Mouse (Mus musculus): ENCODE measurements around the gene Ttll10. TPM values are rescaled to one million over a fixed set of nuclear protein-coding genes. Genes with fewer than 3 reads are reported as not detected.

The Ttll10 gene
- total and polyA plus RNA-seq, 3 experiments: 0.11 TPM; not detected in 2

DNA sequence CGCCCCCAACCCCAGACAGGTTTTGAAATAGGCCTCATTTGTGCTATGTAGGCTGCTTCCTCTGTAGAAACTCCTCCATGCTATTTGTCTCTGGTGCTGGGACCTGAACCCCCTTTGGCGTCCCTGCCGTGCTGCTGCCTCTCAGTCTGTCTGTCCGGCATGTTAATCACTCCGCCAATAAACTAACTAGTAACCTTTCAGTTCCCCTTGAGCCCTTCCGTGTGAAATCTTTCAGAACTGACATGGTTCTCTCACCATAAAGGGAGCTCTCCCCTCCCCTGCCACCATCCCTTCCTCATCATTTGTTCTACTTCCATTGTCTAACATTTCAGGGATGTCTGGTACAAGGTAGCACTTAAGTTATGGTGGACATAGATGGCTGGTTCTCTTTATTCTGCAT is 40.2 kb upstream of the Ttll10 start:
- Histone ChIP-seq H3K9me3 (replicated peaks; ENCODE audit: insufficient read depth, low read length) (no peaks in the 10 kb centered on the region), H3K4me1 (ENCODE audit: control insufficient read depth in 1 of 2, insufficient read depth in 2 of 2, low read length in 2 of 2) (peaks cover 0 to 5% of the 10 kb centered on the region in 2 experiments; a peak in 3 of 4 replicates), H3K27ac (ENCODE audit: control insufficient read depth, low read depth, low read length) (no peak overlapping the region), H3K36me3 (ENCODE audit: control insufficient read depth in 1 of 2, insufficient read depth in 2 of 2, low read length in 2 of 2) (peaks cover 0 to 12% of the 10 kb centered on the region in 2 experiments; a peak in 2 of 4 replicates), H3K27me3 (ENCODE audit: control insufficient read depth in 1 of 2, insufficient read depth in 2 of 2, low read length in 2 of 2) (peaks cover 1 to 2% of the 10 kb centered on the region in 2 experiments; a peak in 2 of 4 replicates), H3K79me2 (ENCODE audit: control insufficient read depth, insufficient read depth, low read length, poor library complexity) (no peaks in the 10 kb centered on the region), H3K9ac (ENCODE audit: control insufficient read depth, low read depth, low read length, poor library complexity, severe bottlenecking) (no peak overlapping the region), H3K4me3 (ENCODE audit: control insufficient read depth in 1 of 2, insufficient read depth in 1 of 2, low read depth in 2 of 2, low read length in 2 of 2) (no peak overlapping the region)
- no peak for DNase-seq (ENCODE audit: low read depth, low spot score)
- TF ChIP-seq NRF1 (IDR thresholded peaks at IDR 0.05; ENCODE audit: insufficient read depth, low read depth, low read length, poor library complexity, severe bottlenecking) (no peak), MEF2A (IDR thresholded peaks at IDR 0.05; ENCODE audit: extremely low read depth, insufficient replicate concordance, low read depth, low read length, poor library complexity, severe bottlenecking) (no peak), CTCF (IDR thresholded peaks at IDR 0.05 in 2 of 3, conservative IDR thresholded peaks at IDR 0.05 in 1 of 3; ENCODE audit: control insufficient read depth in 1 of 3, insufficient read depth in 1 of 3, low read depth in 2 of 3, low read length in 3 of 3, poor library complexity in 1 of 3, severe bottlenecking in 1 of 3) (no peak), JUND (IDR thresholded peaks at IDR 0.05; ENCODE audit: low read depth, low read length) (no peak), MYB (IDR thresholded peaks at IDR 0.05; ENCODE audit: low read depth, low read length) (no peak), POLR2AphosphoS2 (IDR thresholded peaks at IDR 0.05; ENCODE audit: low read length) (no peak), ZC3H11A (IDR thresholded peaks at IDR 0.05; ENCODE audit: low read depth, low read length) (no peak), ZKSCAN1 (IDR thresholded peaks at IDR 0.05; ENCODE audit: low read depth, low read length) (no peak), POLR2AphosphoS5 (IDR thresholded peaks at IDR 0.05; ENCODE audit: borderline replicate concordance, low read depth, low read length) (no peak), SIN3A (IDR thresholded peaks at IDR 0.05; ENCODE audit: low read length) (no peak), ZMIZ1 (IDR thresholded peaks at IDR 0.05; ENCODE audit: low read depth, low read length) (no peak), SMC3 (IDR thresholded peaks at IDR 0.05; ENCODE audit: low read depth, low read length) (no peak), TBP (IDR thresholded peaks at IDR 0.05; ENCODE audit: low read depth, low read length) (no peak), MXI1 (IDR thresholded peaks at IDR 0.05; ENCODE audit: low read depth, low read length) (no peak)

DNA sequence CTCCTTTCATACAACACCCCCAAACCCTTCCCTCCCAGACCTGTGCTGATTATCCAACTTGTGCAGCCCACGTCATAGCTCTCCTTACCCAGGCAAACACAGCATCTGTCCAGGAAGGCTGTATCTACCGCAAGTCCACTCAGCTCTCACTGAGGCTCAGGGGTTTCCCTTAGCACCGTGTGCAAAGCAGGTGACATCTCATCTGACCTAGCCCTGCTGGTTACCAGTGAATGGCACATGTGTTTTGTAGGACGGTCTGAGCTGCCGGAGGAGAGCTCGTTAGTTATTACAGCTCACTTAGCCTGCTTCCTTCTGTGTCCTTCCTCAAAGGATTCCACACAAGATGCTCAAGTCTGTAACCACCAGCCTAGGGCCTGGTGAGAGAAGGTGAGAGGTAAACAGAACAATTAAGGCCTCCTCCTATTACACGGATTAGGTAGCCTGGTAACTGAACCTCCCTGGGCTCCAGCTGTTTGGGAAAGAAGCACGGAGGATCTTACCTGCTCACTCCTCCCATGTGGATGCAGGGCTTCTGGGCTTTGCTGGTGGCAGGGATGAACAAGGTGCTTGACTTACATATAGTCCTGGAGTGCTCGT is 38.7 kb upstream of the Ttll10 start:
- Histone ChIP-seq H3K9ac (ENCODE audit: control insufficient read depth, low read depth, low read length, poor library complexity, severe bottlenecking) (no peak overlapping the region), H3K4me1 (ENCODE audit: control insufficient read depth in 1 of 2, insufficient read depth in 2 of 2, low read length in 2 of 2) (no peaks in the 10 kb centered on the region; a peak in 2 of 4 replicates), H3K9me3 (replicated peaks; ENCODE audit: insufficient read depth, low read length) (no peaks in the 10 kb centered on the region), H3K4me3 (ENCODE audit: control insufficient read depth in 1 of 2, insufficient read depth in 1 of 2, low read depth in 2 of 2, low read length in 2 of 2) (no peak overlapping the region), H3K36me3 (ENCODE audit: control insufficient read depth in 1 of 2, insufficient read depth in 2 of 2, low read length in 2 of 2) (peaks cover 0 to 4% of the 10 kb centered on the region in 2 experiments; a peak in 1 of 4 replicates), H3K27me3 (ENCODE audit: control insufficient read depth in 1 of 2, insufficient read depth in 2 of 2, low read length in 2 of 2) (peaks cover 1 to 2% of the 10 kb centered on the region in 2 experiments; a peak in 2 of 4 replicates), H3K79me2 (ENCODE audit: control insufficient read depth, insufficient read depth, low read length, poor library complexity) (no peaks in the 10 kb centered on the region), H3K27ac (ENCODE audit: control insufficient read depth, low read depth, low read length) (no peak overlapping the region)
- TF ChIP-seq USF2 (IDR thresholded peaks at IDR 0.05; ENCODE audit: borderline replicate concordance in 1 of 2, insufficient read depth in 1 of 2, low read depth in 1 of 2, low read length in 2 of 2): no peak
- TF ChIP-seq TAL1 (IDR thresholded peaks at IDR 0.05; ENCODE audit: low read length): no peak
- TF ChIP-seq E2F4 (IDR thresholded peaks at IDR 0.05; ENCODE audit: borderline replicate concordance, low read depth, low read length): no peak
- TF ChIP-seq SMC3 (IDR thresholded peaks at IDR 0.05; ENCODE audit: low read depth, low read length): no peak
- TF ChIP-seq BHLHE40 (IDR thresholded peaks at IDR 0.05; ENCODE audit: borderline replicate concordance, low read depth, low read length): no peak
- no peak for TF ChIP-seq ZC3H11A (IDR thresholded peaks at IDR 0.05; ENCODE audit: low read depth, low read length)
- no peak for TF ChIP-seq ELF1 (IDR thresholded peaks at IDR 0.05; ENCODE audit: low read depth, low read length)
- TF ChIP-seq ETS1 (IDR thresholded peaks at IDR 0.05; ENCODE audit: low read depth, low read length): no peak
- no peak for TF ChIP-seq UBTF (IDR thresholded peaks at IDR 0.05; ENCODE audit: borderline replicate concordance, insufficient read depth, low read depth, low read length)
- TF ChIP-seq POLR2AphosphoS2 (IDR thresholded peaks at IDR 0.05; ENCODE audit: low read length): no peak
- no peak for TF ChIP-seq MYC (IDR thresholded peaks at IDR 0.05; ENCODE audit: low read depth, low read length)
- DNase-seq (ENCODE audit: low read depth, low spot score): no peak
